Mouse (Mus musculus): ENCODE results near the gene Anks1b.

The Anks1b gene

DNA sequence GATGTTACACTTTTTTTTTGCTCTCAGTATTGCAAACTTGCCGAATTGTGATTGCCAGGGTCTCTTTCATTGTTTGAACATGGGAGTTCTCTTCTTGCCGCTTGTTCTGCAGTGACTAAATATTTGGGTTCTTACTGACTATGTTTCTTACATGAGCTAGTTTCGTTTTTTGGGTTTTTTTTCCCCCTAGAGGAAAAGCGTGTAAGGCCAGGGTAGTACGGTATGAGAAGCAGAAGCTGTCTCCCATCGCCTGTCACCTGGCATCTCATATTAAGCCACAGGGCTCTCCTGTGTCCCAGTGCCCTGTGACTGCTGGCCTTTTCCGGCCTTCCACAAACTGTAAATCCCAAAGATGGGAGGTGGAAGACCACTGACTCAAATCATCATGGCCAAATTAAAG, 979.1 kb downstream of the Anks1b start:
- in situ Hi-C loops (cut with MboI, MseI) = no loop called here

DNA sequence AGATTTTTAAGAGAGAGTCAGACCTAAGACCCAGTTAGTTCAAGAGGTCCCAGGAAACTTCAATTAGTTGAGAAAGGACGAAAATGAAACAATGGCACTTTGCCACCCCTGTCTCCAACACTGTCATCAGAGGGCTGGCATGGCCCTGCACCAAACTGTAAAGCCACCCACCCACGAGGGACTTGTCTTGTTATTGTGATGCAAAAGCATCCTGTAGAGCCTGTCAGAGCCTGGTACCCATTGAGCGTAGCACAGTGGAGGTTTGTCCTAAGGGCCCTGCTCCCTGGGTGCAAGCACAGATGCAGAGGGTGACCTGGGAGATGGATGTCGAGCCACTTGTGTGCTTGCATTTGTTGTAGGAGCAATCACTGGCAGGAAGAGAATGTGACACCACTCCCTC, 983.4 kb downstream of the Anks1b start:
- in situ Hi-C loops (cut with MboI, MseI) = no loop called here

DNA sequence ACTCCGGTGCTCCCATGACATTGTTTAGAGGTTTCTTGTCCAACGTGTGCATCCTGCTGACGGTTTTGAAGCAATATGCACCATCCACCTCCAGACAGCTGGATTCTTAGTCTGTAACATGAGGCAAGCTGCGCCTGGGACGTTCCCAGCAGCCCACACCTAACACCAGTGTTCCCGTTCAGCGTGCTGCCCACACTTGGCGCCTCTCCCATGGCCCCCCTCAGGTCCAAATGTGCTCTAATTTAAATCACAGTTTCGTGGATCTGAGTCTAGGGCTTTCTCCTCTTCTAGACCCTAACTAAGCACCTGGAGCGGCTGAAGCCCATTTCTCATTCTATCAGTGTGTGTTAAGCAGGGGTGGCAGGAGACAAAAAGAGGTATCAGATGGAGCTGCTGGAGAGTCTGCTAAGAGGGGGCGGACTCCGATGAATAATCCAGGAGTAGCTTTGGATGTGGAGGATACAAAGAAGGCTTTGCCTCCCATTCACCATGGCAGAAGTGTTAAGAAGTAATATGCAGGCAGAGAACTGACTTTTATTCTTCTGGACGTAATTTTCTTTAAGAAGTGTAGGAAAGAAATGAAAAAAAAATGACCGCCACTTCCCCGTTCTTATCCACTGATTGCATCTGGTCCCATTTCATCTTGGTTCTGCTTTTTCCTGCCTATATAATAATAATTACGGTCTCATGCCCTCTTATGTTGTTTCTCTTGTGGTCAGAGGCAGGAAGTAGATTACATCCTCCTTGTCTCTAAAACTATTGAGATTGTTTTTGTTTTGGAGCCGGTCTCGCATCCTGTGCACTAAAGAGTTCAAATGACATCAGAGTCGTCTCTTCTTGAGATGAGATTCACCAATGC, 986.6 kb downstream of the Anks1b start:
- in situ Hi-C loops (cut with MboI, MseI) = no loop called here

DNA sequence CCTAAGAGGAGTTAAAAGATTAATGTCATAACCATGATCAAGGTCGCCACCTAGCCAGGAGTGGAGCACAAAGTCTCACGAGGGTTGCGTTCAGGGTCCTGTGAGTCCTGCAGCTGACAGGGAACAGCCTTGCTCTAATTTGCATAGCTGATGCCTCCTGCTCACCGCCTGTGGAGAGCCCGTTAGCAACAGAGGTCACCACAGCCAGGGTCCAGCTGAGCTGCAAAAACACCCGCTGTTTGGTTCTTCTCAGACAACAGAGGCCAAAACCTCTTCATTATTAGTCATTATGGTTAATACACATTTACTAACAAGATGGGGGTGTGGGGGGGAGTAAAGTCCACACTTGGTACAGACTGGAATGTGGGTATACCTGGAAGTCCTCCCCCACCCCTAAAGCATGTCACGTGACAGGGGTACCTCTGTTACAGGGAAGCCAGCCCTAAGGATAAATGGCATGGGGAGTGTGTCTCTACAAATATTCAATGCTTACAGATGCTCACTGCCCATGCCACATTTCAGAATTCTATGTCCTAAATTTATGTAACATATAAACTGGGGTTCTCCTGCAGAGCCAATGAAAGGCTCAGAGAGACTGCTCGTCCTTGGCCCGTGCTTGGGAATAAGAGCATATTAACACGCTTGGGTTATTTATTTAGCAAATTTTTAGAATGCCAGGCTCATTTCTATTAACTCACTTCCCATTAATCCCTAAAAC, 990.7 kb downstream of the Anks1b start:
- in situ Hi-C loops (cut with MboI, MseI) = no loop called here

DNA sequence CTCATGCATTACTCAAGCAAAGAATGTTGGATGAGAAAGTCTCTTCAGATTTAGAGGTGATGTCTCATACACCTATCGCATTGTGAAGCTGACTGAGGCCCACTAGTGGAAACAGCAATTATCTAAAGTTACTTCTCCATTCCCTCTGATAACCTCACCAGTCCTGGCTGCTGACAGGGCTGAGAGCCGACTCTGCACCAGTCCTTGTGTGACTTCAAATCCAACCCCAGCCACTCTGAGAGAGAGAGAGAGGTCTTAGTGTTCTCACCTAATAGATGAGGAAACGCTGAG, 991.2 kb downstream of the Anks1b start:
- in situ Hi-C loops (cut with MboI, MseI) = no loop called here

DNA sequence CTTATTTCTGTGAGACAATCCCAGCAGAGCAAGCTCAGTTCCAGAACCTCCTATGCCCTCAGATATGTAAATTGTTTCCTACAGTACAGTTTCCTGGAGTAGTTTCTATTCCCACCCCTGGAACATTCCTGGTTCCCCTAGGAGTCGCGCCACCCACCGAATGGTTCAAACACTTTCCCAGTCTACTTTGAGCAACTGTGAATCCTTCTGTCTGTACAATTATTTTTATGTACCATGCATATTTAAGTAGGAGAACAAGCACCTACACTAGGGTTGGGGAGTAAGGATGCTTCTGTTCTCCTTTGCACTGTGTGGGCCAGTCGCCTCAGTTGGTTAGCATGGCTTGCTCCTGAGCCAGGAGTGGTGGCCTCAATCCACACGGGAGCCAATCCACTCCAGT, 999.9 kb downstream of the Anks1b start:
- in situ Hi-C loops (cut with MboI, MseI) = no loop called here

DNA sequence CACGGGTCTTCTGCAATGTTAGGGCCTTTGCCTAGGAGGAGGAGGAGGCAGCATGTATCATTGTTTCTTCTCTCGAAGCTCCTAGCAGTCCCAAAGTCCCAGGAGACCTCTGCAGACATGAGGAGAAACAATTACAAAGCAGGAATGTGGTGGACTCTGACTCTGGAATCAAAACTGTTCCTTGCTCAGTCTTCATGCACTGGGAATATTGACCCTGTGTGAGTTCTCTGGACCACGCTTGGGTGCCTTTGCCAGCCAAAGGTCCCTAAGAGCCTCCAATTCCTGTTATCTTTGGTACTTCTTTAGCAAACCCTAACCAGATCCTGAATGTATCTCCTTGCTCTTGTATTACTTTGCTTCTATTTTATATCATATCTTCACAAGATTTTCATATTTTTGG, 1000.9 kb downstream of the Anks1b start:
- in situ Hi-C loops (cut with MboI, MseI) = no loop called here

DNA sequence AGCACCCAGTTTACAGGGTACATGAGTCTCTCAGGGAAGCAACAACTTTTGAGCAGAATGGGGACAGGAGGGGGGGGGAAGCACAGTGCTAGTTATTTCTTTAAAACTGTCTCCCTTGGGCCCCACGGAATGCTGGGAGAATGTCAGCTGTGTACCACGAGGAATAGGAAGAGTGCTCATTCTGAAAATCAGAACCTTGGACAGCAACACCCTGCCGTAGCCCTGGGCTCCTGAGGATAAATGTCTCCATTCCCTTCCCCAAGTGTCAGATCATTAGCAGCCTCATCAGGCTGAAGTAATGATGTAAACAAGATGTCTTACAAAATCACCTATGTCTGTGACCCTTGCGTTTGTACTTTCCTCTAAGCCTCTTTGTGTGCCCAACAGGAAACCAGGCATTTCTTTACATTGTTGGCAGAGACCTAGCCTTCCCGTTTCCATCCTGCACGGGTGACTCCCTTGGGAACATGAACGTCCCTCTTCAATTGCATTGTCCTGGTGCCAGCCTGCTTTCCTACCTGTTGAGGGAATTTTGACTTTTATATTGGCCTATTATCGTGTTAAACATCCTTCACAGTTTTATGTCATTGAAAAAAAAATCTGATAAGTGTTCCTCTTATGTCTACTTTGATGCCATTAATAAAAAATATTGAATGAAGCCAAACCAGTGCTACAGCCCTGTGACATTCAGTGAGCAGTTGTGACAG, 1007.7 kb downstream of the Anks1b start:
- in situ Hi-C loops (cut with MboI, MseI) = no loop called here

DNA sequence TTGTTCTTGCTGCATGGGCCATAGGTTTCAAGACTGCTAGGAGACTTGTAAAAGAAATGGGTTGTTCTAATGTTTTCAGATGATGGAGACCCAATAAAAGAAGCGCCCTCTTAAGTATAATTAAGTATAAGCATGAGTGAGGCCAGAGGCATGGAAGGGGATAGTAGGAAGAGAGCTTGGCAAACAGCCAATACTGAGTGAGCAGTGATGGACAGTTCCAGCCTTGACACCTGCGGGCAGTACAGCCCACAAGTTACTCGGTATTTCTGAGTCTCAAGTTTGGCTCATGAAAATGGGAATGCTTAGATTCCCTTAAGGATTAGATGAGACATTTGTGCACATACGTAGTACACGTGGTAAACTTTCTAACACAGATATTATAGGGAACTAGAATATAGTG, 1016.3 kb downstream of the Anks1b start:
- in situ Hi-C loops (cut with MboI, MseI) = no loop called here

DNA sequence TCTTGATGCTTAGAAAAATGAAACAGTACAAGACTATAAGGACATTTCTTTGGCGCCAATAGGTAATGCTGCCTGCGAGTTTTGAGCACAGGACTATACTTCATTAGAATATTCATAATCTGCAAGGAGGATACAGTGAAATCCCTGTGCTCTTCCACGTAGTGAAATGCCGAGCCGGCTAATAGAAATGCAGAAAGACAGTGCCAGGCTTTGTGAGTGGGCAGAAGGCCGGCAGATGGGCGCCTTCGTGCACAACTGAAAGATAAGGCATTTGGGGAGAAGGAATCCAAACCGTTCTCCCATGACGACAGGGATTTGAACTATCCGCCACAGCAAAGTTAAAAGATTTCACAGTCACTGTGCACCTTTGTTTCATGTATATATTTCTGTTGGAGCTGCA, 1019.4 kb downstream of the Anks1b start:
- in situ Hi-C loops (cut with MboI, MseI) = no loop called here

DNA sequence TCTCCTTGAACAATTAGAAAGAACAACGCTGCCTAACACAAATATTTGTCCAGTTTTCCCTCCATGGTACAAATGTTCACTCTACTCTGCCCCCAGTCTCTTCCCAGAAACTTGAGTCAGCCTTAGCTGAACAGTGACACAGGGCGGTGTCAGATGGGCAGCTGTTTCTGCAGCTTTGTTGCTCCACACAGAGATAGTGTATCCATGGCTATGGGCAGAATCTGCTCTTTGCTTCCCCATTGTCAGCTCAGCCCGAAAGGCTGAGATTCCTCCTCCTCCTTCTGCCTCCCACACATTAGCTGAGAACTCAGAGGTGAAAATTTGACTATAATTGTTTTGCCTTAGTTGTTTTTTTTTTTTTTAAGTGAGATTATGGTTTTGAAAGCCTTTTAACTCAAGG, 1024.6 kb downstream of the Anks1b start:
- in situ Hi-C loops (cut with MboI, MseI) = no loop called here

DNA sequence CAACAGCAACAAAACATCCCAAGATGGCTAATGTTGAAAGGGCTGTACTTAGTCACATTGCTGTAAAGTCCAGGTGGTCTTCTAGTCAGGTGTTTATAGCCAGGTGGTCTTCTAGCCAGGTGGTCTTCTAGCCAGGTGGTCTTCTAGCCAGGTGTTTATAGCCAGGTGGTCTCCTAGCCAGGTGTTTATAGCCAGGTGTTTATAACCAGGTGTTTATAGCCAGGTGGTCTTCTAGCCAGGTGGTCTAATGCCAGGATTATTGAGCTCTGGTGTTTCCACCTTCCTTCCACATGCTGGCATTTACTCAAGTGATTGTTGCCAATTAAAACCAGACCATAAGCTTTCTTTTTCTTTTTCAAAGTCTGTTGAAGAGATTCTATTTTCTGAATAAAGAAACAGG, 1030.9 kb downstream of the Anks1b start:
- in situ Hi-C loops (cut with MboI, MseI) = no loop called here

DNA sequence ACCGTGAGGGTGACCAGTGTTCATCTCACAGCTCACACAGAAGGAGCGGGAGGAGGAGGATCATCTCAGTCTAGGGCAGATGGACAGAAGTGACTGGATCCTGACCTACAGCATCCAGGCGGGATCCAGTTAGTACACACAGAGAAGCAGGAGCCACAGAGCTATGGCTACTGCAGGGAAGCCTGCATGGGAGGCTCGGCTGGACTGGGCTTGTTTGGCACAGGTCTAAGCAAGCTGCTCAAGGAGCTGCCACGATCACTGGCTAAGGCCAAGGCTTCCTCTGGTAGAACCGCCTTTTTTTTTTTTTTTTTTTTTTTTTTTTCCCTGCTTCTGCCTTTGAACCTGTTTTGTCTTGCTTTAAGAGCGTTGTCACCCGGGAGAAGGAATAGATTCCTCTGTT, 1034.1 kb downstream of the Anks1b start:
- in situ Hi-C loops (cut with MboI, MseI) = no loop called here

DNA sequence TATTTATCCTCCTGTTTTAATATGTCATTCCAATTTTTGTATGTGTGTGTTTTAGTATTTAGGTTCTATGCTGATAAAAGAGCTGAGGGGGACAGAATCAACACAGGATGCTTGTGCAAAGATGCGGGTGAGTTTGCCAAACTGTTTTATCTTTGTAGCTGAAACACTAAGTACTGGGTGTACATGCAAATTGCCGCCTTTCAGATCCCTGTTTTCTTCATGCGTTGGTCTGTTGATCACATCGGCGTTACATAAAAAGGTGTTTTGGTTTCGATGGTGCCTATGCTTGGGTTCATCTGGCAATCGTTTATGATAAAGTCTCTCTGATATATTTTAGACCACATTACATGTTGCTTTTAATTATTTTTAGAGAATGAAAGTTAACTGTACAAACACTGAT, 1050.2 kb downstream of the Anks1b start:
- in situ Hi-C loops (cut with MboI, MseI) = no loop called here

DNA sequence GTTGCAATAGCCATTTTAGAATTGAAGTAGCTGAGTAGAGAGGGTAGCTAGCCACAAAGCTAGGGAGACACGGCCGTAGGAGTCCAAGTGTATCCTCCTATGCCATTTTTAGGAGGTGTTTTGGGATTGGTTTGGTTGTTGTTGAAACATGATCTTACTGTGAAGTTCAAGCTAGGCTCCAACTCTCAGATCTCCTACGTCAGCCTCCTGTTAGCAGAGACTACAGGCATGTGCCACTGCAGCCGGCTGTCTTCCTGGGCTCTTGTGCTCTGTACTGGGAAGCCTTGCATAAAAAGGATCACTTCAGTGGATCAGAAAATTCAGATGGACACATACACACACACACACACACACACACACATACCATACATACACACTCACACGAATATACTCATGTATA, 1059.8 kb downstream of the Anks1b start:
- in situ Hi-C loops (cut with MboI, MseI) = no loop called here

DNA sequence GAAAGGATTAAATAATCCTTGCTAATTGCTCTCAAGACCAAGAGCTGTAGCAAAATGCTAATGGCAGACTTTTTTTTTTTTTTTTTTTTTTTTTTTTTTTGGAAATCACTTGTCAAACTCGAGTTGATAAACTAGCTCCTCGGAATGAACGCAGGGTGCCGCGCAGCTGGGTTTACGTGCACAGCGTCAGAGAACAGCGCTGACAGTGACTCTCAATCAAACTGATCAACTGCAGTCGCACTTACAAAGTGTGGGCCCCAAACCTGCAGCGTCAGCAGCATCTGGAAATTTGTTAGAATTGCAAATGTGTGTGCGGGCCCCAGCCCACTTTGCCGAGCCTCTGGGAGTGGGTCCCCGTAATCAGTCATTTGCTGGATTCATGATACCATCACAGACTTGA, 1061.4 kb downstream of the Anks1b start:
- in situ Hi-C loops (cut with MboI, MseI) = no loop called here

DNA sequence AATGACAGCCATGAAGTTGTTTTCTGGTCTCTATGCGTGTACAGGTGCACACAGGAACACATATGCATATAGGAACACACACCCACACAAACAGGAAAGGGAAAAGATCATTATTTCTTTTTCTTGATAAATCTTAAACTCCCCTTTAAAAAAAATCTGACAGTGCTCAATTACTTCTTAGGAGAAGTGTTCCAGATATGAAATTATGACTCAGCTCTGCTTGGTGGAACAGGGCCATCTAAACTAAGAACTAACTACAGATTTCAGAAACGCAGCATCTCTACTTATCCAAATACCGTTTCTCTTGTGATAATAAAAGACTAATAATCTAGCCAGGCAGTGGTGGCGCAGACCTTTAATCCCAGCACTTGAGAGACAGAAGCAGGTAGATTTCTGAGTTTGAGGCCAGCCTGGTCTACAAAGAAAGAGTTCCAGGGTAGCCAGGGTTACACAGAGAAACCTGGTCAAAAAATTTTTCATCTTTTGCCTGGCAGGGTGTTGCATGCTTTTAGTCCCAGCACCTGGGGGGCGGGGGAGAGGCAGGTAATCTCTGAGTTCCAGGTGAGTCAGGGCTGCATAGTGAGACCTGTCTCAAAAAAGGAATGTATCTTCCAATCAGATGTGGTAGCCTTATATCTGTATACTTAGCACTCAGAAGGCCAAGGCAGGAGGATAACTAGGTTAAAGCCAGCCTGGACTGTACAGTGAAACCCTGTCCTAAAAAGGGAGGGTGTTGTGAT, 1064.6 kb downstream of the Anks1b start:
- in situ Hi-C loops (cut with MboI, MseI) = no loop called here

DNA sequence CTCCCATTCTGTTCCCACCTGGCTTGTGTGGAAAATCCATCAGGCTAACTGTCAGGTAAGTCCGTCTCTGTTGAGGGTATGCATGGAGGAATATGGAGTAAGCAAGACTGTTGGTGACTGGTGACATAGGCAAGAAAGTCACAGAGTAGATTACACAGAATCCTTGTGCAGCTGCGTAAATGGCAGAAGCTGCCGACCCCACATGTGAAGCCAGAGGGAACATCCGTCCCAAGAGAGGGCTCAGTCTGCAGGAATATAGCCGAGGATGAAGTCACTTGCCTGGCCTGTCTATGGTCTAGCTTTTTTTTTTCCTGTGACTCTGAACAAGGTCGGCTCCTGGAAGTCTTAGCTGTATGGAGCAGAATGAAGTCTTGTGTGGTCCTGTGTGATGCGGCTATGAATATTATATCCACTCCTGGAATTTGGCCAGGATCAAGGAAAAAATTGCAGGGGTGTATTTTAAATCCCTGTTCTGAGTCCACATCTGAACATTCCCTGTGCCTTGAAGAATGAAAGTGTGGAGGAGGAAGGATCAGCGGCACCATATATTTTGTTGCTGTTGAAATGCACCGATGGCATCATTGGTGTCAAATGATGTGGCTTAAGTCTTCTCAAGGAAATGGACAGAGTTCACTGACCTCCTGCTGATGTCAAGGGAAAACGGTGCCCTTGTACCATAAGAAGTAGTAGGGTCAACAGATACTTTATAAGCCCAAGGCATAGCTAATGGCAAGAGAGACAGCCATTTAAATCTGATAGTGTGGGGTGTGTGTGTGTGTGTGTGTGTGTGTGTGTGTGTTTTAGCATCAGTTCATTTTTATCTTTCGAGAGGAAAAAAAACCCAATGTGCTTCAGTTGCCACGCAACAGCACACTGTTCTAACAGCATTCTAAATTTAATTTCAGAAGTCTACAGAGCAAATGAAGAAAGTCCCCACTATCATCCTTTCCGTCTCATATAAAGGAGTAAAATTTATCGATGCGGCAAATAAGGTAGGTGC, 1067.5 kb downstream of the Anks1b start:
- in situ Hi-C loops (cut with MboI, MseI) = no loop called here

DNA sequence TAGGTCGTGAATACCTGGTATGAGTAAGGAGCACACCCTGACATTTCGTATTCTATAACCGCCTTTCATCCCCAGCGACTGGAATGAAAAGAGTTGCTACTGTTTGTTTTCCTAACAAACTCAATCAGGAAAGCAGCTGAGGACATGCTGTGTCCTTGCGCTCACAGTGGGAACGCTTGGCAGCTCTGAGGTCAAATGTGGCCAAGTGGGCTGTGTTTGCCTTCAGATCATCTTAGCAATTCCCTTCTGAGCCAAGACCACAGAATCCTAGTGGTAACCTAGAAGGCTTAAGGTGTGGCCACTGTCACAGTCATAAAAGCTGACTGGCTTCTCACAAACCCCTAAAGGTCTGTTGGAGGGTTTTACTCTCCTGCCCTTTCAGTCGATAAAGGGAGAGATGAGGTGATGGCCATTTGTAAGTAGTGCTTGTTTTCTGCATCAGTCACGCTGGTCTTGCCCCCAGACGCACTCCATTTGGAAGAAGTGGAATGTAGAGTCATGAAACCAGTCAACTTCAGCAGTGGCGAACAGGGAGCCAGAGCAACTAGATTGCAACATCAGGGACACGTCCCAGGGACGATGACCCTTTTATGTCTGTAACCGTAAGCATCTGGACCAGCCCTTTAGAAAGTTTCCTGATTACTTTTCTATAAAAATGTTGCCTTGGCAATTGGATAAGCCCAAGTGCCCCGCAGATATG, 1068.8 kb downstream of the Anks1b start:
- in situ Hi-C loops (cut with MboI, MseI) = no loop called here

DNA sequence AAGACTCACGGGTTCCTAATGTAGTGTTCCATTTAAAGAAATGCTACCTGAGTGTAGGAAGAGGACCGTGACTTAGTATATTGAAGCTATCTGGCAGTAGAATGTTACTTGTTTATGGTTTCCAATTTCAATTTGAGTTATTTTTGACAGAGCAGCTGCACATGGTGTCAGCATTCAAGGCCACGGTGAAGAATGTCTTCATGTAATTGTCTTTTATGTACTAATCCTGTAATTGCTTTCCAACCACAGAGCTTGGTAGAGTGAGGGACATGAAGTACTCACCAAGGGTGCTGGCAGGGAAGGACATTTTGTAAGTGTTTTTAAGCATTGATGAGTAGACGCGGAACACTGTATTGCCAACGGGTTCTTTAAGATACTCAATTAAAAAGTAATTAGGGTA, 1073.7 kb downstream of the Anks1b start:
- in situ Hi-C loops (cut with MboI, MseI) = no loop called here
